Mouse (Mus musculus): ENCODE data around the gene Krt78. TPM values are rescaled to one million over a fixed set of nuclear protein-coding genes. Genes with fewer than 3 reads are reported as not detected.
"Not testable (repeated sequence)": the region's sequence is repeated elsewhere in the genome, so short reads cannot be mapped to it uniquely, and the experiment has no call there.

Gene Krt78
- polyA plus RNA-seq (2015; fragmentation: Nextera tagmentation; extraction: Ambion mirVana), result not detected in 2 replicates

DNA sequence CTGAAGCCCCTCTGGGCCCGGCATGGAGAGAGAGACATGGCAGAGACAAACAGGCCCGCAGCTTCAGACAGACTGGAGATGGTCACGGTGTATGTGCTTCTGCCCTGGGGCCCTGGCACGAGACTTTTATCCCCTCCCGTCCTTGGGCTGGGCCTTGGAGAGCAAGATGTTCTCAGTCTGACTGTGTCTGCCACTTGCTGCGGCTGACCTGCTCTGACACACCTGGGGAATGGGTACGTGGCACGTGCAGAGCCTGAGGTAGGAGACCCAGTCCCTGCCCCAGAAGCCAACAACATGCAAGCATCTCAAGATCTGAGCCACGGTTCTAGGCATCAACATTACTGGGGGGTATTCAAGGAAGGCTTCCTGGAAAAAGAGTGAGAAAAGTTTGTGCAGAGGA lies at the start of gene Krt78:
TSS of gene Krt78 (minus strand) at position 101 of the 400 bp plus-strand sequence.
- Histone ChIP-seq H3K27me3 (no peaks in the 10 kb centered on the region), H3K9me3 (no peaks in the 10 kb centered on the region), H3K9ac (no peak within 1 kb of the TSS), H3K4me3 (no peak within 1 kb of the TSS), H3K27ac (replicated peaks) (no peak within 1 kb of the TSS), H3K36me3 (no peaks in the 10 kb centered on the region), H3K4me1 (replicated peaks) (no peaks in the 10 kb centered on the region), H3K4me2 (no peak within 1 kb of the TSS)
- ATAC-seq (ENCODE audit: low FRiP score, low read depth), result no peak
- 87% methylated on average over 9 of the region's 9 CpGs for WGBS

DNA sequence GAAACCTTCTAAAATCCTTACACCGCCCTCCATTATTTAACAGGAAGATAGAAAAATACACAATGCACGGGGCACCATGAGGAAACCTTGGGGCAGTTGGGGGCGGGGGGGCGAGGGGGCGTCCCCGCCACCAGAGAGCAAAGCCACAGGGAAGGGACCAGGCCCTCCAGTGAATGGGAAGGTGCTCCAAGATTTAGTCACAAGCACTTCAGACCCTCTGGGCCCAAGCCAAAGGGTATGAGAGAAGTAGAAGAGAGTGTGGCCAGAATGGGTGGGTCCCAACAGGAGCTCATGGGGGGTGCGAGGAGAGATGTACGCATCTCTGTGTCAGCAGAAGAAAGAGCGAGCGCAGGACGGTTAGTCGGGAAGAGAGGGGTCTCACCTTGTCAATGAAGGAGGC lies 49.4 kb upstream of the Krt78 start:
- peaks cover 48% of the 10 kb centered on the region for H3K27me3 ChIP-seq
- WGBS, result 21% methylated on average over 12 of the region's 12 CpGs
- peak overlapping the region; percentile 26 for H3K4me3 ChIP-seq
- no peak overlapping the region for H3K9ac ChIP-seq
- H3K4me1 ChIP-seq (replicated peaks), result peaks cover 21% of the 10 kb centered on the region
- no peaks in the 10 kb centered on the region for H3K9me3 ChIP-seq
- H3K4me2 ChIP-seq, result peak overlapping the region; percentile 50
- H3K27ac ChIP-seq (replicated peaks), result no peak overlapping the region
- H3K36me3 ChIP-seq, result no peaks in the 10 kb centered on the region
- no peak for ATAC-seq (ENCODE audit: low FRiP score, low read depth)

DNA sequence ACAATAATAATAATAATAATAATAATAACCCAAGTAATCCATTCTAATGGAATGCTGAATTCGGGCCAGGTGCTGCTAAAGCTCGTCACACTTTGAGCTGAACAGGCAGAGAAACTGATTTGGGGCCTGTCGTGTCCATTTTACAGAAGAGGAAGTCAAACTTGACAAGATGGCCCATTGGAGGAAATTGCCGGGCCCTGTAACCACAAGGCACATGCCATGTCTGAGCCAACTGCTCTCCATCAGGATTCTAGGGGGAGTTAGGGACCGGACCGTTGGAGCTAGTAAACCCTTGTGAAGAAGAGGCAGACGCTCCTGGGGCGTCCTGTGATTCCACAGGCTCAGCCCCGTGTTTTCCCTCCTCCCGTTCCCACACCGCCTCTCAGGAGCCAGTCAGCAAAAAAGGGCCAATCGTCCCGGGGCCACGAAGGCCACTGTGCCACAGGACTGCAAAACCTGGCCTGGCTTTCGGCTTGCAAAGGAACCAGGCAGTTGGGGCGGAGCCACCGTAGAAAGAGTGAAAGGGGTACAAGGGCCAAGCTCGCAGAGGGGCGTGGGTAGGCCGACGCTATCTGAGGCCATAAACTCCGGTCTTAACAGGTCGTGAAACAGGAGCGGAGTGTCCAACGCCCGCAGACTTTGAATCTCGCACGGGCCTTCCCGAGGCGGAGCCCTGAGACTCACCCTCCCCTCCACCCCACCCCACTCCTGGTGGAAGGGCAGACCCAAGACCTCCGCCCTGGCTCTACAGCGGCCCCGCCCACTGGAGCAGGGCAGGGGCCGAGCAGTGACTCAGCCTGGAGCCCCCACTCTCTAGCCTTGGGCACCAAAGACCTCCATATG lies 48.8 kb upstream of the Krt78 start:
- WGBS, result 5% methylated on average over 34 of the region's 34 CpGs
- H3K9ac ChIP-seq, result no peak overlapping the region
- 0 out of 2 replicates have a peak, but pooled peaks have one; percentile 47 for ATAC-seq (ENCODE audit: low FRiP score, low read depth)
- H3K27me3 ChIP-seq, result peaks cover 48% of the 10 kb centered on the region
- peak overlapping the region; percentile 50 for H3K4me2 ChIP-seq
- H3K36me3 ChIP-seq, result no peaks in the 10 kb centered on the region
- peaks cover 18% of the 10 kb centered on the region for H3K4me1 ChIP-seq (replicated peaks)
- H3K9me3 ChIP-seq, result no peaks in the 10 kb centered on the region
- no peak overlapping the region for H3K27ac ChIP-seq (replicated peaks)
- H3K4me3 ChIP-seq, result peak overlapping the region; percentile 26

DNA sequence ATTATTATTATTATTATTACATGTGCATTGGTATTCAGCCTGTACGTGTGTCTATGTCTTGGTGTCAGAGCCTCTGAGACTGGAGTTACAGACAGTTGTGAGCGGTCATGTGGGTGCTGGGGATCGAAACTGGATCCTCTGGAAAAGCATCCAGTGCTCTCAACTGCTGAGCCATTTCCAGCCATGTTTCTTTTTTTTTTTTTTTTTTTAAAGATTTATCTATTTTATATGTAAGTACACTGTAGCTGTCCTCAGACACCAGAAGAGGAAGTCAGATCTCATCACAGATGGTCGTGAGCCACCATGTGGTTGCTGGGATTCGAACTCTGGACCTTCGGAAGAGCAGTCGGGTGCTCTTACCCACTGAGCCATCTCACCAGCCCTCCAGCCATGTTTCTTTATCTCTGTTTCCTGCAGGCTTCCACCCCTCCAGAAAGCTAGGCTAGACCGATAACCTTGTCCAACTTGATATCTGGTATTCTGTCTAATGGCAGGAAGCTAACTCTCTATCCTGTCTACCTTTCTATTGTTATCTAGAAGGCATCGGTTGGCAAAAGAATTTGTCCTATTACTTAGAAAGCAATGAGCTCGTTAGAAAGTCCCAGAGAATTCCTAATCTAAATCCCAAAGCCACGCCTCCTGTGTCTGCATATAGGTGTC lies 45.7 kb upstream of the Krt78 start:
- H3K4me3 ChIP-seq, result no peak overlapping the region
- no peaks in the 10 kb centered on the region for H3K9me3 ChIP-seq
- H3K4me2 ChIP-seq, result no peak overlapping the region
- no peaks in the 10 kb centered on the region for H3K36me3 ChIP-seq
- H3K4me1 ChIP-seq (replicated peaks), result peaks cover 8% of the 10 kb centered on the region
- no peak for ATAC-seq (ENCODE audit: low FRiP score, low read depth)
- no peak overlapping the region for H3K9ac ChIP-seq
- WGBS, result 87% methylated on average over 11 of the region's 11 CpGs
- peaks cover 35% of the 10 kb centered on the region for H3K27me3 ChIP-seq
- no peak overlapping the region for H3K27ac ChIP-seq (replicated peaks)

DNA sequence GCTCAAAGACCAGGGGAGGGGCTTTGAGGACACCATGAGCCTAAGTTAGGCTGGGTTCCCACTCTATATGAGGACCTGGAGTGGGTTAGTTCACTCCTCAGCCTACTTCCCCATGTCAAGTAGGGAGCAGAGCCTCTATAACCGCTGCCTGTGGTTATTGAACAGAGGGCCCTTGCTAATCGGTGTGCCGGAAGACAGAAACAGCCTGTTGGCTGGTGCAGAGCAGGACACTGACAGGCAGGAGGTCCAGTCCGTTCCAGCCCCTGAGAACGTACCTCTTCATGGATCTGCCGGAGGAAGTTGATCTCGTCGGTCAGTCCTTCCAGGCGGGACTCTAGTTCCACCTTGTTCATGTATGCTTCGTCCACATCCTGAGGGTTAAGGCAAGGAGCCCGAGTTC lies 45.1 kb upstream of the Krt78 start:
- Histone ChIP-seq H3K27ac (replicated peaks) (no peak overlapping the region), H3K4me3 (no peak overlapping the region), H3K27me3 (peaks cover 31% of the 10 kb centered on the region), H3K9ac (no peak overlapping the region), H3K4me1 (replicated peaks) (peaks cover 8% of the 10 kb centered on the region), H3K9me3 (no peaks in the 10 kb centered on the region), H3K36me3 (no peaks in the 10 kb centered on the region), H3K4me2 (no peak overlapping the region)
- no peak for ATAC-seq (ENCODE audit: low FRiP score, low read depth)
- 94% methylated on average over 11 of the region's 11 CpGs for WGBS

DNA sequence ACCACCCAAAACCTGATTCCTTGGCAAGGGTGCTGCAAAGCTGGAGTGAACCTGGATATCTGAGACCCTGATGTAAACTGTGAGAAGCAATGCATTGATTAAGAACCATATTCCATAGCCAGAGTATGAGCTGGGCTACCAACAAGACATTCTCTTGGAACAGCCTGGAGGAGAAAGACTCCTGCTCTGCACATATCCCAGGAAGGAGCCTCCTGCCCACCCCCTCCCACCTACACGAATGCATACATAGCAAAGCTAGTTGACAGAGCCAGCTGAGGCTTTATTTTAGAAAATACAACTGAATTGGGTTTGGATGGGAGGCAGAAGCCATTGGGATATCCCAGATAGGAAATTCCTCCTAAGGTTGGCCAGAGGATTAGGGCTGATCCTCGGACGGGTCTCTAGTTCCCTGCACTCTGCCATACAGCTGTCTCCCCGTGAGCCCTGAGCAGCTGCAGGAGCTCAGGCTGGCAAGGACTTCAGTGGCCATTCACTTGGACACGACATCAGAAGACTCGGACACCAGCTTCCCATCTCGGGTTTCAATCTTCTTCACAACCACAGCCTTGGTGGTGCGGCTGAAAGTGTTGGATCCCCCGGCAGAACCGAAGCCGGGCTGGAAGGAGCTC lies 42.5 kb upstream of the Krt78 start:
- not testable (repeated sequence) for H3K4me1 ChIP-seq (replicated peaks); H3K27ac ChIP-seq (replicated peaks); H3K36me3 ChIP-seq; ATAC-seq (ENCODE audit: low FRiP score, low read depth); H3K9me3 ChIP-seq; H3K9ac ChIP-seq; H3K4me2 ChIP-seq; H3K4me3 ChIP-seq
- H3K27me3 ChIP-seq, result peaks cover 17% of the 10 kb centered on the region; the same call in 1 of the 2 replicates
- 88% methylated on average over 11 of the region's 11 CpGs for WGBS

DNA sequence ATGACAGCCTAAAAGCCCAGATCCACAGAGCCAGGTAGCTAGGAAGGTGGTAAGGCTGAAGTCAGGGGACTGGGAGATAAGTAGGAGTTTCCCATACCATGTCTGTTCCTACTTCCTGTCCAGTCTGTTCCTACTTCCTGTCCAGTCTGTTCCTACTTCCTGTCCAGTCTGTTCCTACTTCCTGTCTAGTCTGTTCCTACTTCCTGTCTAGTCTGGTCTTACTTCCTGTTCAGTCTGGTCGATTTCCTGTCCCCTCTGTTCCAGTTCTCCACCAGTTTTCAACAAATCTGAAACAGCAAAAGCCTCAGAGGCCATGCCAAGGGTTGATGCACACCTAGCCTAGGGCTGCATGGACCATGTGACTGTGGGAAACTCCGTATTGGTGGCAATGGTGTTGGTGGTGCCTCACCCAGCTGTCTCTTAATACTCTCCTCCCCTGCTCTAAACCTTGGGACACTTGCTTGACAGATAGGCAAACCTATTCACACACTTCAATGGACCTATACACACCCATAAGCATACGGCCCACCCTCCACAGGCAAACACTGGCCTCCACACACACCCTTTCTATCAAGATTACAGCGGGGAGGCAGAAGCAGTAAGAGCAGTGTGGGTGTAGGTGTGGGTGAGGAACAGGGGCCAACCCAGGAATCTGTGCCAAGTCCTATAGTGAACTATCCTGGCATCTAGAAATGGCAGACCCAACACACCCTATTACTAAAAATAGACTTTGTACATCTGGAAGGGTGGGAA lies 41.6 kb upstream of the Krt78 start:
- WGBS, result 89% methylated on average over 4 of the region's 4 CpGs
- no peak for ATAC-seq (ENCODE audit: low FRiP score, low read depth)
- Histone ChIP-seq H3K36me3 (no peaks in the 10 kb centered on the region), H3K4me1 (replicated peaks) (no peaks in the 10 kb centered on the region), H3K4me2 (no peak overlapping the region), H3K27ac (replicated peaks) (no peak overlapping the region), H3K9me3 (no peaks in the 10 kb centered on the region), H3K27me3 (peaks cover 10% of the 10 kb centered on the region; the same call in 1 of the 2 replicates), H3K4me3 (no peak overlapping the region), H3K9ac (no peak overlapping the region)

DNA sequence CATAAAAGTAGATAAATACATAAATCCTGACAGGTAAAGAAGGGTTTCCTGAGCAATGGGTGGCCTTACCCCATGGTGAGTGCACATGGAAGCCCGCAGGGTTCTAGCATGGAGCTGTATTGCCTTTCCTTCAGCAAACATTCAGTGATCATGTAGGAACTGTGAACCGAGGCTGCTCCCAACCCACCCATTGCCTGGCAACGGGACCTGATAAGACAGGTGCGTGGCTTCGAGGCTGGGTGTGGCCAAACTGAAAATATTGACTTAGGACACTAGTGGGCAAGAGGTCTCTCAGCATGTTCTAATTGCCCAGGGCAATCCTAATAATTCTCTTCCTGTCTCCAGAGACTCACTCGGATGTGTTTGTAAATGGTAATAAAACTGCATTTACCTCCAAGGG lies 40.3 kb upstream of the Krt78 start:
- Histone ChIP-seq H3K27me3 (peaks cover 10% of the 10 kb centered on the region; the same call in 1 of the 2 replicates), H3K9me3 (no peaks in the 10 kb centered on the region), H3K36me3 (no peaks in the 10 kb centered on the region), H3K9ac (no peak overlapping the region), H3K4me3 (no peak overlapping the region), H3K27ac (replicated peaks) (no peak overlapping the region), H3K4me2 (no peak overlapping the region), H3K4me1 (replicated peaks) (no peaks in the 10 kb centered on the region)
- ATAC-seq (ENCODE audit: low FRiP score, low read depth), result no peak
- WGBS, result 93% methylated on average over 6 of the region's 6 CpGs

DNA sequence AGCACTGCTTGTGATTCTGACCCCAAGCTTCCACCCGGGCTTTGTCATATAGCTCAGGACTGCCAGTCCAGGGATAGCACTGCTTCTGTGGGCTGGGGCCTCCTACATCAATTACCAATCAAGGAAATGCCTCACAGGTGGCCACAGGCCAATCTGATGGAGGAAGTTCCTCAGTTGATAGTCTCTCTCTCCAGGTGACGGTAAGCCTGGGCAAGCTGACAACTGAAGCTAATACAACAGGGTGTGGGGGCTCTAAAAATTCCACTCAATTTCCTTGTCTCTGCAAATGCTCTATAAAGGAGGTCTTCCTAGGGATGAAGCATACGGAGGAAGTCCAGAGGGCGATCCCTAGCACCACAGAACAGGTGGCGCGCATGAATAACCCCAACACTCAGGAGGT lies 36.9 kb upstream of the Krt78 start:
- WGBS, result 92% methylated on average over 6 of the region's 6 CpGs

DNA sequence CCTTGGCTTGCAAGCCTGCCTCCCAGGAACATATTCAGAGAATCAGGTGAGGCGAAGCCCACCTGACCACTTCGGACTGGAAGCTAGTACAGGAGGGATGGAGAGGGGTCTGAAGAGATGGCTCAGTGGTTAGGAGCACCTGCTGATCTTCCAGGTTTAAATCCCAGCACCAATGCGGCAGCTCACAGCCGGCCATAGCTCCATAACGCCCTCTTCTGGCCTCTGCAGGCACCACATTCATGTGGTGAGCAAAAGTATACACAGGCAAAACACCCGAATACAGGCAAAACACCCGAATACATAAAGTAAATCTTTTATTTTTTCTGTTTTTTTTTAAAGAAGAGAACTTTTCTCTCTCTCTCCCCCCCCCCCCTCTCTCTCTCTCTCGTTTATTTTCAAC lies 34.6 kb upstream of the Krt78 start:
- H3K9ac ChIP-seq, result no peak overlapping the region
- WGBS, result 64% methylated on average over 8 of the region's 8 CpGs
- no peaks in the 10 kb centered on the region for H3K36me3 ChIP-seq
- H3K9me3 ChIP-seq, result no peaks in the 10 kb centered on the region
- no peak for ATAC-seq (ENCODE audit: low FRiP score, low read depth)
- no peak overlapping the region for H3K27ac ChIP-seq (replicated peaks)
- no peak overlapping the region for H3K4me3 ChIP-seq
- H3K4me2 ChIP-seq, result no peak overlapping the region
- peaks cover 8% of the 10 kb centered on the region; the same call in 1 of the 2 replicates for H3K27me3 ChIP-seq
- peaks cover 4% of the 10 kb centered on the region; the same call in 1 of the 2 replicates for H3K4me1 ChIP-seq (replicated peaks)

More for the DNA sequence above, 36.9 kb upstream of the Krt78 start:
- no peak overlapping the region for H3K9ac ChIP-seq
- H3K9me3 ChIP-seq, result no peaks in the 10 kb centered on the region
- no peaks in the 10 kb centered on the region for H3K36me3 ChIP-seq
- no peaks in the 10 kb centered on the region for H3K4me1 ChIP-seq (replicated peaks)
- ATAC-seq (ENCODE audit: low FRiP score, low read depth), result no peak
- H3K4me3 ChIP-seq, result no peak overlapping the region
- peaks cover 13% of the 10 kb centered on the region; the same call in 1 of the 2 replicates for H3K27me3 ChIP-seq
- no peak overlapping the region for H3K27ac ChIP-seq (replicated peaks)
- no peak overlapping the region for H3K4me2 ChIP-seq

DNA sequence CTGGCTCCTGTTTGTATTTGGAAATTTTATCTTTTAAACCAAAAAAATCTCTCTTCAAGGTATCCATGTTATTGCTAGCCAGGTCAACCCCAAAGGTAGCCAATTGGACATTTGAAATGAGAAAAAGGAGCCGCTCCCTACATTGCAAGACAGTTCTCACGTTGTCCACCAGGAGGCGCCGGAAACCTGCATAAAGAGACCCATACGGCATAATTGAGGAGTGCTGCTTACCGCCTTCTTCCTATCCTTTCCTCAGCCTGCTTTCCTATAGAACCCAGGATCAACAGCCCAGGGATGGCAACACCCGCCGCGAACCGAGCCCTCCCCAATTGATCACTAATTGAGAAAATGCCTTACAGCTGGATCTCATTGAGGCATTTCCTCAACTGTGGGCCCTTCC lies 34.0 kb upstream of the Krt78 start:
- no peak overlapping the region for H3K27ac ChIP-seq (replicated peaks)
- peaks cover 8% of the 10 kb centered on the region; the same call in 1 of the 2 replicates for H3K27me3 ChIP-seq
- peaks cover 6% of the 10 kb centered on the region; the same call in 1 of the 2 replicates for H3K4me1 ChIP-seq (replicated peaks)
- no peak overlapping the region for H3K4me3 ChIP-seq
- 0% methylated on average over 10 of the region's 10 CpGs for WGBS
- no peaks in the 10 kb centered on the region for H3K36me3 ChIP-seq
- no peak for ATAC-seq (ENCODE audit: low FRiP score, low read depth)
- H3K4me2 ChIP-seq, result peak overlapping the region; percentile 36
- no peaks in the 10 kb centered on the region for H3K9me3 ChIP-seq
- no peak overlapping the region for H3K9ac ChIP-seq

Data from hindbrain, embryonic 15.5 days (tissue).